Mouse (Mus musculus): ENCODE results near the gene Gm15557. TPM values are rescaled to one million over a fixed set of nuclear protein-coding genes. Genes with fewer than 3 reads are reported as not detected.
"Not testable (repeated sequence)": the region's sequence is repeated elsewhere in the genome, so short reads cannot be mapped to it uniquely, and the experiment has no call there.

Gm15557 gene
- not detected in 2 replicates for polyA plus RNA-seq (2015; fragmentation: Nextera tagmentation; extraction: Ambion mirVana)

- H3K36me3 ChIP-seq = no peaks in the 10 kb centered on the region
- no peak for ATAC-seq (ENCODE audit: low read depth)
Measured at GRCm38 (mm10) chr2:155940681-155941080, at the start of gene Gm15557. Gene Gm15557 (plus strand): TSS chr2:155940728.

DNA sequence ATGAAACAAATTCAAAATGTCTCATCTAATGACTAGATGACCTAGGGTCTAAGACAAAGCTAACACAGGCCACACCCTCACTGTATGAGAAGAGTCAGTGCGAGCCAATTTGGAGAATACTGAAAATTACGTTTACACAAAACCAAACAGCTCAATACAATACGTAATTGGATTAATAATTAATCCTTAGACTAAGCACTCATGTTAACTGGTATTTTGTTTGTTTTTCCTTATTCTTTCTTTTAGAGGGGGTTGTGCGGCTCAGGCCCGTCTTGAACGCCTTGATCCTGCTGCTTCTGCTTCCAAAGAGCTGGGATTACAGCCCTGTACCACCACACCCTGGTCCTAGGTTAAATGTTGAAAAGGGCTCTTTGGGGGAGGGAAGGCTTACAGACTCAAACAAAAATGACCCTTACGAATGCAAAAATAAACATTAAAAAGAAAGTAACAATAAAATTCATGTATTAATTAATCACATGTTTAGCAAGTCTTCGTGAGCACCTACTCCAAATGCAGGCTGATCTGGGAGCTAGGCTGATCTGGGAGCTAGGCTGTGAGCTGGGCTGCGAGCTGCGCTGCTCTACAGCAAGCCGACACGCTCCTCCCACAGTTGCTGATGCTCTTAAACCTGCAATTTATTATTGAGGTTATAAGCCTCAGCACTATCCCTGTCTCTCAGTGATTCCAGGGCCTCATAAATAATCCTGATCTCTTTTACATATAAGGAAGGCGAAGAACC lies 46.1 kb upstream of the Gm15557 start:
- Histone ChIP-seq H3K36me3 (peaks cover 39% of the 10 kb centered on the region), H3K4me3 (no peak overlapping the region), H3K27ac (replicated peaks) (no peak overlapping the region), H3K9me3 (no peaks in the 10 kb centered on the region), H3K27me3 (no peaks in the 10 kb centered on the region), H3K9ac (no peak overlapping the region), H3K4me1 (replicated peaks) (no peaks in the 10 kb centered on the region; the same call in 1 of the 2 replicates), H3K4me2 (no peak overlapping the region)
- no peak for ATAC-seq (ENCODE audit: low read depth)
- WGBS = 86% methylated on average over 13 of the region's 13 CpGs

More at GRCm38 (mm10) chr2:155940681-155941080, at the start of gene Gm15557:
- Histone ChIP-seq H3K4me2 (no peak within 1 kb of the TSS), H3K9me3 (no peaks in the 10 kb centered on the region), H3K27ac (replicated peaks) (no peak within 1 kb of the TSS), H3K4me1 (replicated peaks) (peaks cover 35% of the 10 kb centered on the region), H3K27me3 (no peaks in the 10 kb centered on the region), H3K9ac (no peak within 1 kb of the TSS), H3K4me3 (no peak within 1 kb of the TSS)
- WGBS = 94% methylated on average over 3 of the region's 3 CpGs

GRCm38 (mm10) chr2:155895046-155895735 lies 45.3 kb upstream of the Gm15557 start:
- H3K4me2 ChIP-seq = no peak overlapping the region
- no peak overlapping the region for H3K27ac ChIP-seq (replicated peaks)
- H3K4me3 ChIP-seq = no peak overlapping the region
- no peaks in the 10 kb centered on the region for H3K27me3 ChIP-seq
- no peaks in the 10 kb centered on the region; the same call in 1 of the 2 replicates for H3K4me1 ChIP-seq (replicated peaks)
- no peaks in the 10 kb centered on the region for H3K9me3 ChIP-seq
- peaks cover 45% of the 10 kb centered on the region for H3K36me3 ChIP-seq
- H3K9ac ChIP-seq = no peak overlapping the region
- WGBS = 84% methylated on average over 16 of the region's 16 CpGs
- no peak for ATAC-seq (ENCODE audit: low read depth)

GRCm38 (mm10) chr2:155902989-155903631 lies 37.4 kb upstream of the Gm15557 start:
- Histone ChIP-seq H3K4me3 (no peak overlapping the region), H3K9ac (no peak overlapping the region), H3K4me1 (replicated peaks) (no peaks in the 10 kb centered on the region), H3K4me2 (no peak overlapping the region), H3K9me3 (no peaks in the 10 kb centered on the region), H3K36me3 (peaks cover 39% of the 10 kb centered on the region), H3K27me3 (no peaks in the 10 kb centered on the region), H3K27ac (replicated peaks) (no peak overlapping the region)
- 87% methylated on average over 16 of the region's 16 CpGs for WGBS
- ATAC-seq (ENCODE audit: low read depth) = no peak

- Histone ChIP-seq H3K27me3 (no peaks in the 10 kb centered on the region), H3K27ac (replicated peaks) (no peak overlapping the region), H3K4me3 (no peak overlapping the region), H3K9ac (no peak overlapping the region; the same call in 1 of the 2 replicates), H3K4me2 (no peak overlapping the region), H3K36me3 (peaks cover 38% of the 10 kb centered on the region), H3K4me1 (replicated peaks) (no peaks in the 10 kb centered on the region), H3K9me3 (no peaks in the 10 kb centered on the region)
- 97% methylated on average over 6 of the region's 6 CpGs for WGBS
- ATAC-seq (ENCODE audit: low read depth) = no peak
Measured at GRCm38 (mm10) chr2:155903632-155904008, 36.9 kb upstream of the Gm15557 start.

GRCm38 (mm10) chr2:155914684-155915083 lies 25.8 kb upstream of the Gm15557 start:
- no peak for ATAC-seq (ENCODE audit: low read depth)
- Histone ChIP-seq H3K27ac (replicated peaks) (no peak overlapping the region), H3K9ac (no peak overlapping the region), H3K36me3 (peaks cover 61% of the 10 kb centered on the region), H3K4me2 (no peak overlapping the region), H3K4me3 (no peak overlapping the region), H3K9me3 (no peaks in the 10 kb centered on the region), H3K27me3 (no peaks in the 10 kb centered on the region), H3K4me1 (replicated peaks) (no peaks in the 10 kb centered on the region)
- WGBS = 93% methylated on average over 6 of the region's 6 CpGs

DNA sequence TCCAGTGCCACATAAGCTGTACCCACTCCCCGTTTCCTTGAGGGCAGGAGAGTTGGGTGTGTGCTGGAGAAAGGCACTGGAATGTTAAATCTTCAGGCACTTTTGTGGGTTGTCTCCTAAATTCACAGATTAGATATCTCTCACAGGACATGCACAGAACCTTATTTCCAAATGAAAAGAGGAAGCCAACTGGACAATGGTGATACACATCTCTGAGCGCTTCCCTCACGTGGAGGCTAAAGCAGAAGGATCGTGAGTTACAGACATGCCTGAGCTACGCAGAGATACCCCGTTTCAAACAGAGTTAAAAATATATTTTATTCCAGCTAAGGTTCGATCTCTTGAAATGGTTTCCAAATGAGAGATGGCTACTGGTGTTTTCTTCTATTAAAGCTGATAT lies 17.4 kb upstream of the Gm15557 start:
- ATAC-seq (ENCODE audit: low read depth) = no peak
- WGBS = 92% methylated on average over 7 of the region's 7 CpGs
- no peak overlapping the region for H3K4me2 ChIP-seq

DNA sequence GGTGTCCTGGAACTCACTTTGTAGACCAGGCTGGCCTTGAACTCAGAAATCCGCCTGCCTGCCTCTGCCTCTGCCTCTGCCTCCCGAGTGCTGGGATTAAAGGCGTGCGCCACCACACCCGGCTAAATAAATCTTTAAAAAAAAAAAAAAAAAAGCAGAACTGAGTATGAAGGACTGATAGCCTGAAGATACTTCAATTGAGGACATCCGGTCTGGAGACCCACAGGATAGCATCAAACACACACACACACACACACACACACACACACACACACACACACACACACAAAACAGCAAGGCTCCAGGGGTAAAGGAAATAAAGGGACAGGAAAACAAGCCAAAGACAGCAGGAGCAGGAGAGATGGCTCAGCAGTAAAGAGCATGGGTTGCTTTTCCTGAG lies 15.3 kb upstream of the Gm15557 start:
- not testable (repeated sequence) for ATAC-seq (ENCODE audit: low read depth); H3K27me3 ChIP-seq; H3K27ac ChIP-seq (replicated peaks); H3K9me3 ChIP-seq; H3K4me2 ChIP-seq; H3K4me3 ChIP-seq; H3K9ac ChIP-seq
- Histone ChIP-seq H3K4me1 (replicated peaks) (peaks cover 17% of the 10 kb centered on the region), H3K36me3 (peaks cover 16% of the 10 kb centered on the region)
- WGBS = 94% methylated on average over 6 of the region's 6 CpGs

More for the DNA sequence above, 17.4 kb upstream of the Gm15557 start:
- Histone ChIP-seq H3K27me3 (no peaks in the 10 kb centered on the region), H3K36me3 (peaks cover 26% of the 10 kb centered on the region), H3K4me3 (no peak overlapping the region), H3K9ac (no peak overlapping the region), H3K9me3 (no peaks in the 10 kb centered on the region), H3K27ac (replicated peaks) (no peak overlapping the region), H3K4me1 (replicated peaks) (peaks cover 1% of the 10 kb centered on the region; the same call in 1 of the 2 replicates)

GRCm38 (mm10) chr2:155928711-155929345 lies 11.7 kb upstream of the Gm15557 start:
- Histone ChIP-seq H3K4me2 (peak overlapping the region; percentile 89), H3K9me3 (no peaks in the 10 kb centered on the region), H3K4me1 (replicated peaks) (peaks cover 23% of the 10 kb centered on the region), H3K9ac (peak overlapping the region; percentile 78), H3K27ac (replicated peaks) (no peak overlapping the region), H3K36me3 (0 out of 2 replicates have a peak, but pooled peaks cover 3% of the 10 kb centered on the region), H3K27me3 (no peaks in the 10 kb centered on the region), H3K4me3 (peak overlapping the region; percentile 67)
- WGBS = 70% methylated on average over 7 of the region's 7 CpGs
- no peak for ATAC-seq (ENCODE audit: low read depth)

GRCm38 (mm10) chr2:155929531-155930442 lies 10.7 kb upstream of the Gm15557 start, which contains the start of gene Uqcc1:
Gene Uqcc1 (minus strand): TSS chr2:155930310.
- under 1% methylated on average over 38 of the region's 38 CpGs for WGBS
- Histone ChIP-seq H3K4me2 (peak within 1 kb of the TSS; percentile 89), H3K27ac (replicated peaks) (peak within 1 kb of the TSS; percentile 89), H3K9ac (peak within 1 kb of the TSS; percentile 78), H3K4me1 (replicated peaks) (peaks cover 23% of the 10 kb centered on the region), H3K27me3 (no peaks in the 10 kb centered on the region), H3K36me3 (no peaks in the 10 kb centered on the region), H3K9me3 (no peaks in the 10 kb centered on the region), H3K4me3 (peak within 1 kb of the TSS; percentile 67)
- peak; percentile 95 for ATAC-seq (ENCODE audit: low read depth)

Data from neural tube, embryonic 13.5 days (tissue).